Mouse (Mus musculus) layer of hippocampus, postnatal 14 days (tissue): Measurements from ENCODE around the gene Vgll4. TPM values are rescaled to one million over a fixed set of nuclear protein-coding genes. Genes with fewer than 3 reads are reported as not detected.

Experiments
- DNase-seq, 2 experiments: peaks; one replicate each; pipeline ENCODE4 v3.0.0; 2021 to 2022; ENCODE audit warnings: low spot score in 2 of 2, mixed read lengths in 1 of 2
- total RNA-seq, 2 experiments: library from RNA; stranded (reverse); gene quantifications; 2 replicates each; pipeline ENCODE4 v1.2.3; 2021

Vgll4 gene
- total RNA-seq, 2 experiments from 2014 or later, result 33.3 to 36.2 TPM

- peak; percentile 66 to 81 for DNase-seq
Measured at GRCm38 (mm10) chr6:114921632-114922354, 48.0 kb downstream of the Vgll4 start.

GRCm38 (mm10) chr6:114920523-114921445, 49.0 kb downstream of the Vgll4 start:
- no peak for DNase-seq

- DNase-seq, result no peak
Measured at GRCm38 (mm10) chr6:114919670-114920313, 50.0 kb downstream of the Vgll4 start.

- no peak for DNase-seq
Measured at GRCm38 (mm10) chr6:114918994-114919393, 50.8 kb downstream of the Vgll4 start.

- DNase-seq, result no peak
Measured at GRCm38 (mm10) chr6:114917770-114918635, 51.8 kb downstream of the Vgll4 start.

GRCm38 (mm10) chr6:114917129-114917528, 52.7 kb downstream of the Vgll4 start:
- DNase-seq, result no peak

GRCm38 (mm10) chr6:114916715-114916992, 53.1 kb downstream of the Vgll4 start:
- no peak for DNase-seq

- no peak for DNase-seq
Measured at GRCm38 (mm10) chr6:114915915-114916714, 53.7 kb downstream of the Vgll4 start.

- no peak for DNase-seq
Measured at GRCm38 (mm10) chr6:114914041-114914716, 55.6 kb downstream of the Vgll4 start.

GRCm38 (mm10) chr6:114913142-114913541, 56.7 kb downstream of the Vgll4 start:
- no peak for DNase-seq

- DNase-seq, result no peak
Measured at GRCm38 (mm10) chr6:114911540-114911939, 58.3 kb downstream of the Vgll4 start.

GRCm38 (mm10) chr6:114909801-114910200, 60.0 kb downstream of the Vgll4 start:
- no peak for DNase-seq

GRCm38 (mm10) chr6:114907459-114907858, 62.3 kb downstream of the Vgll4 start:
- no peak for DNase-seq

- no peak for DNase-seq
Measured at GRCm38 (mm10) chr6:114906209-114906608, 63.6 kb downstream of the Vgll4 start.

- DNase-seq, result no peak
Measured at GRCm38 (mm10) chr6:114905253-114906028, 64.4 kb downstream of the Vgll4 start.

GRCm38 (mm10) chr6:114904818-114905217, 65.0 kb downstream of the Vgll4 start:
- DNase-seq, result no peak

GRCm38 (mm10) chr6:114904233-114904632, 65.6 kb downstream of the Vgll4 start:
- DNase-seq, result no peak

GRCm38 (mm10) chr6:114901921-114902320, 67.9 kb downstream of the Vgll4 start:
- no peak for DNase-seq
